13 mouse cellular contexts compared by ENCODE assay signal in the genomic region with DNA sequence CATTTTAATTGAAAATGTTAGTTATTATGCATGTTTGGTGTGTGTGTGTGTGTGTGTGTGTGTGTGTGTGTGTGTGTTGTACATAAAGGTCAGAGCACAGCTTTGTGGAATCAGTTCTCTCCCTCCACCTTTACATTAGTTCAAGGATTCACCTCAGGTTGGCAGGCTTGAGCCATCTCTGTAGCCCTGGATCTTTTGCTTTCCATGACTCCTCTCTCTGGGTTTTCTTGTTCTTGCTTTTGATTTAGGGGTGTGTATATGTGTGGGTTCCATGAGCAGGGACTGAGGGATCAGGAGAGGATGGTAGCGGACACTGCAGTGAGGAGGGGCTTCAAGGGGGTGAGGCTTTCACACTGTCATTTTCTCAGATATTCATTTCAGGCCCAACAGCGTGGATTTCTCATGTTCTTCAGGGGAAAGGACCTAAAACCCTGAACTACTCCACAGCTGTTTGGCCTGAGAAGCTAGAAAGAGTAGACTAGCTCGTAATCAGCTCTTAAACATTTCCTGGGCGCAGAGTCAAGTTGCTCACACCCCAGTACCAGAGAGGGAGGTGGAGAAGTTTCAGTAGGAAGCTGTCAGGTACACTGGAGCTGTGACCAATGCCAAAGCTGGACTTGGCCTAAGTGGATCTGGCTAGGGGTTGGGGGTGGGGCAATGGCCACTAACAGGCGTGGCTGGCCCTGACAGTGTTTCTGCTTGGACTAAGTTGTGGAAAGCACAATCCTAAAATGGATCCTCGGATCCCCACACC. TPM values are rescaled to one million over a fixed set of nuclear protein-coding genes. Genes with fewer than 3 reads are reported as not detected.
A peak's percentile ranks its signal among the peaks of the same experiment; 100 is the strongest.
DNase-seq lines count a peak whose midpoint lies in the region; ATAC-seq and TF ChIP-seq lines count a peak whose summit lies in the region.
"Had no signal": no experiment of that assay in that cellular context is flagged by ENCODE, and none has a peak within 500 bp of the region (broad histone marks: within the 10 kb centered on the region; RNA-seq: fewer than 3 reads in every experiment).

No protein-coding gene starts in this region.

- DNase-seq in cerebellum, adult 2 months = no peak
- no peak for DNase-seq in cerebellum, postnatal 36 days
- peak; percentile 12 to 37 for DNase-seq in lung, adult 18-20 months
- no peak for DNase-seq in lung, postnatal 25 days (ENCODE audit: low spot score)
- DNase-seq in B cell, adult 2 months = no peak
- no peak for DNase-seq in embryo, embryonic 11 days
- DNase-seq: cerebellum, adult 11 months had no signal

- H3K36me3 ChIP-seq in hindbrain, embryonic 15.5 days = no peaks in the 10 kb centered on the region
- H3K36me3 ChIP-seq: embryonic facial prominence, embryonic 15.5 days; heart, embryonic 15.5 days had no signal

- peak; percentile 44; the same call in 1 of the 2 replicates for TF ChIP-seq CTCF in cerebellum, adult 2 months (IDR thresholded peaks at IDR 0.05; ENCODE audit: borderline replicate concordance, insufficient read depth, low read depth, low read length)
- TF ChIP-seq CTCF in olfactory bulb, adult 2 months (IDR thresholded peaks at IDR 0.05; ENCODE audit: insufficient read depth, low read depth, low read length) = no peak

- H3K9me3 ChIP-seq in hindbrain, embryonic 15.5 days = no peaks in the 10 kb centered on the region
- H3K9me3 ChIP-seq: embryonic facial prominence, embryonic 15.5 days; heart, embryonic 15.5 days had no signal

- 95% methylated on average over 6 of the region's 6 CpGs for WGBS in cerebellum, adult 2 months
- 84% methylated on average over 6 of the region's 6 CpGs for WGBS in hindbrain, embryonic 15.5 days
- 56% methylated on average over 6 of the region's 6 CpGs for WGBS in olfactory bulb, adult 2 months

- ATAC-seq in hindbrain, embryonic 15.5 days (ENCODE audit: low FRiP score, low read depth) = no peak

- H3K27ac ChIP-seq in cerebellum, adult 2 months (ENCODE audit: insufficient read depth, low read length) = no peak overlapping the region
- peak overlapping the region; percentile 65 for H3K27ac ChIP-seq in hindbrain, embryonic 15.5 days (replicated peaks)
- peak overlapping the region; percentile 0; the same call in 1 of the 2 replicates for H3K27ac ChIP-seq in olfactory bulb, adult 2 months (ENCODE audit: insufficient read depth, low read depth, low read length)
- H3K27ac ChIP-seq: embryonic facial prominence, embryonic 15.5 days; heart, embryonic 15.5 days had no signal

- no peaks in the 10 kb centered on the region for H3K27me3 ChIP-seq in cerebellum, adult 2 months (ENCODE audit: control insufficient read depth, insufficient read depth, low read length)
- H3K27me3 ChIP-seq in hindbrain, embryonic 15.5 days = no peaks in the 10 kb centered on the region

- no peak overlapping the region for H3K4me3 ChIP-seq in cerebellum, adult 2 months (replicated peaks; ENCODE audit: insufficient read depth, low read depth, low read length)
- H3K4me3 ChIP-seq in hindbrain, embryonic 15.5 days = no peak overlapping the region
- H3K4me3 ChIP-seq in olfactory bulb, adult 2 months (ENCODE audit: insufficient read depth, low read depth, low read length) = no peak overlapping the region
- H3K4me3 ChIP-seq: embryonic facial prominence, embryonic 15.5 days; heart, embryonic 15.5 days; myocyte had no signal

- TF ChIP-seq POLR2A in cerebellum, adult 2 months (IDR thresholded peaks at IDR 0.05; ENCODE audit: borderline replicate concordance, insufficient read depth, low read length) = no peak
- TF ChIP-seq POLR2A in olfactory bulb, adult 2 months (IDR thresholded peaks at IDR 0.05; ENCODE audit: insufficient read depth, low read depth, low read length) = no peak

- H3K4me1 ChIP-seq in cerebellum, adult 2 months (ENCODE audit: control insufficient read depth, insufficient read depth, low read length) = peaks cover 26% of the 10 kb centered on the region
- peaks cover 51% of the 10 kb centered on the region for H3K4me1 ChIP-seq in hindbrain, embryonic 15.5 days (replicated peaks)
- H3K4me1 ChIP-seq in olfactory bulb, adult 2 months (ENCODE audit: control insufficient read depth, insufficient read depth, low read length) = peaks cover 23% of the 10 kb centered on the region

- no peak overlapping the region for H3K9ac ChIP-seq in hindbrain, embryonic 15.5 days
- H3K9ac ChIP-seq: embryonic facial prominence, embryonic 15.5 days; heart, embryonic 15.5 days had no signal

- H3K4me2 ChIP-seq in hindbrain, embryonic 15.5 days = no peak overlapping the region
- H3K4me2 ChIP-seq: embryonic facial prominence, embryonic 15.5 days; heart, embryonic 15.5 days had no signal

RNA-seq across cellular contexts. Expression of a gene that starts 2.6 kb away (rescaled TPM):
- polyA plus RNA-seq in cerebellum, adult 2 months (2012; rRNA removed) = 2.8 and 3.9 TPM in 2 replicates
- polyA plus RNA-seq in hindbrain, embryonic 15.5 days (2015; fragmentation: Nextera tagmentation; extraction: Ambion mirVana) = 16.0 and 17.5 TPM in 2 replicates
- polyA plus RNA-seq in olfactory bulb, adult 2 months (2012; ENCODE audit: insufficient read depth, insufficient read length, low replicate concordance, missing spikeins) = not detected in 2 replicates
- polyA plus RNA-seq: liver, embryonic 16.5 days had no signal

RNA-seq across cellular contexts. Expression of a gene that starts 52.5 kb away (rescaled TPM):
- polyA plus RNA-seq in cerebellum, adult 2 months (2012; rRNA removed) = 0.59 and 1.1 TPM in 2 replicates
- polyA plus RNA-seq in hindbrain, embryonic 15.5 days (2015; fragmentation: Nextera tagmentation; extraction: Ambion mirVana) = 0.38 and 0.58 TPM in 2 replicates
- polyA plus RNA-seq in olfactory bulb, adult 2 months (2012; ENCODE audit: insufficient read depth, insufficient read length, low replicate concordance, missing spikeins) = not detected in 2 replicates
- polyA plus RNA-seq: heart, embryonic 15.5 days; liver, embryonic 16.5 days; myocyte had no signal

RNA-seq across cellular contexts. Expression of a gene that starts 59.9 kb away (rescaled TPM):
- 3.6 and 3.7 TPM in 2 replicates for polyA plus RNA-seq in cerebellum, adult 2 months (2012; rRNA removed)
- 1.4 and 2.3 TPM in 2 replicates for polyA plus RNA-seq in hindbrain, embryonic 15.5 days (2015; fragmentation: Nextera tagmentation; extraction: Ambion mirVana)
- polyA plus RNA-seq in olfactory bulb, adult 2 months (2012; ENCODE audit: insufficient read depth, insufficient read length, low replicate concordance, missing spikeins) = not detected in 2 replicates

Comparison
In these comparisons a context has a peak if more than half of its experiments do, and no peak if none do; other contexts are left out.
1. DNase-seq: peak in lung, adult 18-20 months (2 of 2); none in cerebellum, adult 2 months (0 of 2), cerebellum, postnatal 36 days (0 of 2), lung, postnatal 25 days (single experiment), B cell, adult 2 months (0 of 2) and embryo, embryonic 11 days (single experiment).